Mouse (Mus musculus) stomach, postnatal 0 days (tissue): ENCODE data around the gene Mthfs. TPM values are rescaled to one million over a fixed set of nuclear protein-coding genes. Genes with fewer than 3 reads are reported as not detected.
A peak's percentile ranks its signal among the peaks of the same experiment; 100 is the strongest.
"Not testable (repeated sequence)": the region's sequence is repeated elsewhere in the genome, so short reads cannot be mapped to it uniquely, and the experiment has no call there.

Source experiments
- ATAC-seq: fragments of 200-750 bp; cut with Nextera tagmentation; 2 replicates; pipeline ENCODE4 v1.8.0; 2017; ENCODE audit not compliant: low FRiP score, low TSS enrichment
- DNase-seq: peaks from one replicate; pipeline ENCODE4 v3.0.0-alpha.2; 2016; ENCODE audit warnings: low spot score
- H3K27ac ChIP-seq: fragments of 300-500 bp; sonication (generic); replicated peaks from 2 replicates; pipeline ENCODE4 v1.5.1; 2014; ENCODE audit warnings: mild to moderate bottlenecking, control low read depth
- H3K27me3 ChIP-seq: fragments of 300-500 bp; sonication (generic); 2 replicates; pipeline ENCODE4 v1.6.1; 2014; ENCODE audit warnings: low read length; ENCODE audit not compliant: control insufficient read depth, insufficient read depth
- H3K36me3 ChIP-seq: fragments of 300-500 bp; sonication (generic); 2 replicates; pipeline ENCODE4 v1.6.1; 2014; ENCODE audit warnings: low read length, mixed read lengths; ENCODE audit not compliant: control insufficient read depth, insufficient read depth
- H3K4me1 ChIP-seq: fragments of 300-500 bp; sonication (generic); replicated peaks from 2 replicates; pipeline ENCODE4 v1.6.1; 2014; ENCODE audit warnings: antibody characterized with exemption; ENCODE audit not compliant: control insufficient read depth, insufficient read depth
- H3K4me2 ChIP-seq: fragments of 300-500 bp; sonication (generic); replicated peaks from 2 replicates; pipeline ENCODE4 v1.6.1; 2014; ENCODE audit warnings: low read depth, mild to moderate bottlenecking, control low read depth, moderate library complexity
- H3K4me3 ChIP-seq: fragments of 300-500 bp; sonication (generic); 2 replicates; pipeline ENCODE4 v1.5.1; 2014; ENCODE audit warnings: low read depth, low read length, control low read depth
- H3K9ac ChIP-seq: fragments of 300-500 bp; sonication (generic); 2 replicates; pipeline ENCODE4 v1.6.1; 2014; ENCODE audit warnings: mild to moderate bottlenecking, low read length, control low read depth, mixed read lengths
- H3K9me3 ChIP-seq: fragments of 300-500 bp; sonication (generic); 2 replicates; pipeline ENCODE4 v1.6.1; 2016; ENCODE audit warnings: low read length; ENCODE audit not compliant: control insufficient read depth
- CTCF ChIP-seq: IDR thresholded peaks from 2 replicates; pipeline ENCODE4 v1.5.1; 2016; ENCODE audit warnings: antibody characterized with exemption, low read depth, mild to moderate bottlenecking, moderate library complexity
- WGBS: fragments of 180-500 bp; shearing (Covaris S2); extraction: QIAGEN DNeasy Blood & Tissue Kit; methylation state at CpG from one replicate; pipeline ENCODE4 v1.1.7; 2014; 5-methylcytosine and 5-hydroxymethylcytosine counted together
- polyA plus RNA-seq: library from polyadenylated mRNA; unstranded; fragments of >200 nt; fragmentation: Nextera tagmentation; extraction: Ambion mirVana; gene quantifications from 2 replicates; pipeline ENCODE4 v1.2.1, GENCODE M21; 2015

Gene Mthfs
- 32.1 and 32.2 TPM in 2 replicates for polyA plus RNA-seq

GRCm38 (mm10) chr9:89210353-89211064 lies at the start of gene Mthfs:
Gene Mthfs, plus strand, starts transcription at chr9:89210676.
- not testable (repeated sequence) for H3K9ac ChIP-seq, H3K4me1 ChIP-seq, H3K36me3 ChIP-seq, H3K9me3 ChIP-seq, DNase-seq, H3K27me3 ChIP-seq
- peak; percentile 60 for ATAC-seq
- Histone ChIP-seq H3K4me2 (peak within 1 kb of the TSS; percentile 45), H3K27ac (peak within 1 kb of the TSS; percentile 74; the same call in 1 of the 2 replicates), H3K4me3 (peak within 1 kb of the TSS; percentile 18)
- peak; percentile 53 for TF ChIP-seq CTCF
- WGBS = 14% methylated on average over 9 of the region's 12 CpGs

DNA sequence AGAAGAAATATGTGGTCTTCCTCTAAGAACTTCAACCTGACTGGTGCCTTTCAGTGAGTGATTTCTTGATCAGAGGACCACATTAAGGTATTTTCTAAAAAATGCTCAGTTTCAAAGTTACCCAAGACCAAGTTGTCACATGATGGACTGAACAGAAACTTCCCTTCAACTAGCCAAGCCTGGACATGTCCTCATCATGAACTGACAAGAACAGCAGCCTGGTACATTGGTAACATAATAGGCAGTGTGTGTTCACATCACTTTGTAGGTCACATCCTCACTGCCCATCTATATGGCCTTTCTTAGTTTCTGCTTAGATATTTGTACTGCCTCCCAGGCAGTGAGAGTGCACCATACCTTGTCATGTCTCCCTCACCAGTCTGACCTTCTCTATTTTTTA lies 37.9 kb upstream of the Mthfs start:
- H3K36me3 ChIP-seq, DNase-seq, H3K9me3 ChIP-seq, H3K9ac ChIP-seq, H3K4me1 ChIP-seq, ATAC-seq, H3K4me2 ChIP-seq, H3K27ac ChIP-seq, H3K4me3 ChIP-seq, H3K27me3 ChIP-seq: not testable (repeated sequence)

GRCm38 (mm10) chr9:89178833-89179232 lies 31.6 kb upstream of the Mthfs start:
- H3K27me3 ChIP-seq, H3K4me1 ChIP-seq, H3K27ac ChIP-seq, H3K9me3 ChIP-seq, H3K4me3 ChIP-seq, H3K36me3 ChIP-seq, ATAC-seq, H3K4me2 ChIP-seq, H3K9ac ChIP-seq: not testable (repeated sequence)
- TF ChIP-seq CTCF = peak; percentile 60
- DNase-seq = peak; percentile 30
- 29% methylated on average over 2 of the region's 3 CpGs for WGBS

DNA sequence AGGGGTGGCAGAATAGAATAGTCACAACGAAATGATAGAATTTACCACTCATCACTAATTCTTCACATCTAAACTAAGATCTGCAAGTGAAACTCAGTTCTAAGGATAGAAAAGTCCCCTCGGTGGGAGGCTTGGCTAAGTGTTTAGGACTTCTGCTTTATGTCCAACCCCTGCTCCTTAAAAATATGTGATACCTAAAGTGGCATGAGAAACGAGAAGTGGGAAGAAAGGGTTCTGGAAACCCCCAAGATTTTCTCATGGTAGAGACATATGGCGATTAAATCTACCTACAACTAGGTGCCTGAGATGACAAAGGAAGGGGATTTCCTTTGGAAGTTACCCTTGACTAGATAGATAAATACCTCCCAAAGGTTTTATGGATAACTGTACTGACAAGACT lies 31.0 kb upstream of the Mthfs start:
- H3K36me3 ChIP-seq, H3K4me1 ChIP-seq, H3K9me3 ChIP-seq, H3K4me2 ChIP-seq, H3K27me3 ChIP-seq, H3K4me3 ChIP-seq, H3K27ac ChIP-seq, ATAC-seq, DNase-seq, H3K9ac ChIP-seq: not testable (repeated sequence)
- WGBS = 68% methylated on average over 2 of the region's 4 CpGs

GRCm38 (mm10) chr9:89187006-89187405 lies 23.5 kb upstream of the Mthfs start:
- WGBS = 84% methylated on average over 15 of the region's 15 CpGs
- not testable (repeated sequence) for DNase-seq, H3K4me3 ChIP-seq

DNA sequence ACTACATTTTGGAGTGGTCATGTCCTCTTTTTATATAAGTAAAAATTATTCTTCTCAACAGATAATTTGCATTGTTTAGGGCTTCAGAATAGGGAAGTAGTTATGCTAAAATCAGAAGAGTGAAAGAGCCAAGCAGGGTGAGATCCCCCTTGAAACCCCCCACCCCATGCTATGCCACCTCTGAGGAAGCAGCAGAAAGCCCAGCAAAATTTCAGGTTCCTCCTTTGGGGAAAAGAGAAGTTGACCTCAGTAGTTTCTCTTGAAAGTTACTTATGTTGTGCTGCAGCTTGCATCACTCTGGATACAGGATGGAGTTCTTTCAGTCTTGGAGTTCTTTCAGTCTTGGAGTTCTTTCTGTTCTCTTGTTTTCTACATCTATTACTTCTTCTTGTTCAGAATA lies 15.0 kb upstream of the Mthfs start:
- H3K27me3 ChIP-seq, DNase-seq, ATAC-seq, H3K36me3 ChIP-seq, H3K9ac ChIP-seq, H3K9me3 ChIP-seq, H3K4me3 ChIP-seq, H3K27ac ChIP-seq, H3K4me2 ChIP-seq, H3K4me1 ChIP-seq: not testable (repeated sequence)

More at GRCm38 (mm10) chr9:89187006-89187405, 23.5 kb upstream of the Mthfs start:
- not testable (repeated sequence) for H3K9me3 ChIP-seq, H3K4me1 ChIP-seq, H3K27ac ChIP-seq, H3K9ac ChIP-seq, H3K27me3 ChIP-seq, ATAC-seq, H3K36me3 ChIP-seq, H3K4me2 ChIP-seq

DNA sequence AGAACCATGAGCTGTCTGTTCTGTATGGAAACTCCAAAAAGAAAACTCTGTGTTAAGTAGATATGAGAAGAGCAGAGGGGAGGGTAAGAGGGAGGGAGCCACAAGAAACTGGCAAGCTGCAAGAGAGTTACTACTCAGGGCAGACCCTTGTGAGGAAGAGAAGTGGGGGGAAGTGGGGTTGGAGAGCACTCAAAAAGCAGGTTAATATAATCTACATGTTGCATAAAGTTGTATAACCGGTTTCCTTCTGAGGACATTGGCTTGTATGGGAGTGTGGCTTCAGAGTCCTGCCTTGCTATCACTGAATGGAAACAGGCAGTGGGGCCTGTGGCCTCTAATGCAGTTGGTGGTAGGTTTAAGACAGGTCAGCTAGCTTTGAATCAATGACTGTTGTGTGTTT lies 13.0 kb upstream of the Mthfs start:
- not testable (repeated sequence) for H3K27me3 ChIP-seq, DNase-seq, ATAC-seq, H3K4me1 ChIP-seq, H3K27ac ChIP-seq, H3K9ac ChIP-seq, H3K4me2 ChIP-seq, H3K36me3 ChIP-seq, H3K9me3 ChIP-seq, H3K4me3 ChIP-seq
- WGBS = 43% methylated on average over 1 of the region's 1 CpGs

DNA sequence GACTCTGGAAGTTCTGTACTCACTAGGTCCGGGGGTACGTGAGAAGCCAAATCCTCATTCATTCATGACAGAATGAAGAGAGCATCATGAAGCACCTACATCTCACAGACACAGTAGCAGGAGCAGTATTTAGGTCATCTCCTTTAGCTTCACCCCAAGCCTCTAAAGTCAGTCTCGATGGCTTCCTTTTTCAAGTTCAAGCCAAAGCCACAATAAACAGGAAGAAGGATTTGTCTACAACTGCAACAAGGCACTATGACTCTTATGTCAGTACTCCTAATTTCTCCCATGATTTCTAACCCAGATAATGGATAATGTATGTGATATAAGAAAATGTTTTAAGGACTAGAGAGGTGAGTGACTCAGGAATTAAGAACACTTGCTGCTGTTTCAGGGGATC lies 12.1 kb upstream of the Mthfs start:
- not testable (repeated sequence) for H3K36me3 ChIP-seq, H3K27ac ChIP-seq, H3K27me3 ChIP-seq, H3K9me3 ChIP-seq, DNase-seq, H3K4me2 ChIP-seq, H3K4me1 ChIP-seq, H3K4me3 ChIP-seq, H3K9ac ChIP-seq, ATAC-seq
- WGBS = 82% methylated on average over 3 of the region's 3 CpGs

GRCm38 (mm10) chr9:89198969-89199416 lies 11.5 kb upstream of the Mthfs start, which contains the start of the genes Bcl2a1b and Gm29094:
Gene Bcl2a1b, plus strand, starts transcription at chr9:89199209.
Gene Gm29094, plus strand, starts transcription at chr9:89199379.
- H3K27me3 ChIP-seq, H3K9me3 ChIP-seq, H3K9ac ChIP-seq, H3K4me1 ChIP-seq, H3K4me3 ChIP-seq, H3K27ac ChIP-seq, H3K36me3 ChIP-seq, DNase-seq, ATAC-seq, H3K4me2 ChIP-seq: not testable (repeated sequence)
- 77% methylated on average over 5 of the region's 5 CpGs for WGBS
